Comparison of ENCODE assay signal across 11 mouse cellular contexts in genomic region chr13:54945332-54945731, GRCm38 (mm10). TPM values are rescaled to one million over a fixed set of nuclear protein-coding genes. Genes with fewer than 3 reads are reported as not detected.
DNase-seq lines count a peak whose midpoint lies in the region; ATAC-seq lines count a peak whose summit lies in the region.
"Had no signal": no experiment of that assay in that cellular context is flagged by ENCODE, and none has a peak within 500 bp of the region (broad histone marks: within the 10 kb centered on the region; RNA-seq: fewer than 3 reads in every experiment).

No protein-coding gene starts in this region.

- peaks cover 12% of the 10 kb centered on the region for H3K4me1 ChIP-seq in forebrain, embryonic 11.5 days (replicated peaks; ENCODE audit: control insufficient read depth, insufficient read depth, low read length)
- H3K4me1 ChIP-seq in forebrain, embryonic 16.5 days (replicated peaks; ENCODE audit: control insufficient read depth, insufficient read depth, low read length) = peaks cover 30% of the 10 kb centered on the region
- peaks cover 3% of the 10 kb centered on the region for H3K4me1 ChIP-seq in liver, embryonic 11.5 days (replicated peaks; ENCODE audit: control insufficient read depth, insufficient read depth, low read length)

- H3K27ac ChIP-seq in forebrain, embryonic 11.5 days (ENCODE audit: low read depth, low read length) = no peak overlapping the region
- H3K27ac ChIP-seq in forebrain, embryonic 16.5 days (ENCODE audit: low read length) = no peak overlapping the region
- H3K27ac ChIP-seq in liver, embryonic 11.5 days (ENCODE audit: low read depth, low read length) = no peak overlapping the region
- H3K27ac ChIP-seq: embryonic facial prominence, embryonic 13.5 days; hindbrain, embryonic 15.5 days; midbrain, embryonic 12.5 days had no signal

- no peak overlapping the region for H3K9ac ChIP-seq in forebrain, embryonic 11.5 days (ENCODE audit: low read length)
- H3K9ac ChIP-seq in forebrain, embryonic 16.5 days (replicated peaks; ENCODE audit: low read depth, low read length) = no peak overlapping the region
- H3K9ac ChIP-seq in liver, embryonic 11.5 days (ENCODE audit: low read depth, low read length) = no peak overlapping the region
- H3K9ac ChIP-seq: embryonic facial prominence, embryonic 13.5 days; hindbrain, embryonic 15.5 days; midbrain, embryonic 12.5 days had no signal

- peak; percentile 68 for DNase-seq in forebrain, embryonic 11.5 days (ENCODE audit: low spot score)
- DNase-seq in 416B (ENCODE audit: low read depth) = peak; percentile 48
- DNase-seq in embryo, embryonic 10 days (ENCODE audit: low spot score) = peak; percentile 84
- peak; percentile 48 for DNase-seq in liver, embryonic 11.5 days (ENCODE audit: low spot score)
- DNase-seq in cerebellum, adult 18-20 months = no peak
- no peak for DNase-seq in right cerebral cortex, postnatal 10 days (ENCODE audit: low spot score in 2 of 2)
- DNase-seq in urinary bladder, postnatal 10 days (ENCODE audit: low spot score) = no peak

- peaks cover 30% of the 10 kb centered on the region for H3K27me3 ChIP-seq in forebrain, embryonic 11.5 days (ENCODE audit: control insufficient read depth, insufficient read depth, low read length)
- H3K27me3 ChIP-seq in forebrain, embryonic 16.5 days (replicated peaks; ENCODE audit: control insufficient read depth, insufficient read depth, low read length) = peaks cover 9% of the 10 kb centered on the region
- H3K27me3 ChIP-seq in liver, embryonic 11.5 days (replicated peaks; ENCODE audit: control insufficient read depth, insufficient read depth, low read length) = peaks cover 55% of the 10 kb centered on the region

- ATAC-seq in forebrain, embryonic 11.5 days (replicated peaks; ENCODE audit: low FRiP score) = no peak
- no peak for ATAC-seq in forebrain, embryonic 16.5 days
- no peak for ATAC-seq in liver, embryonic 11.5 days (replicated peaks; ENCODE audit: low FRiP score)

- no peak overlapping the region for H3K4me3 ChIP-seq in forebrain, embryonic 11.5 days (ENCODE audit: low read depth, low read length)
- no peak overlapping the region for H3K4me3 ChIP-seq in forebrain, embryonic 16.5 days (replicated peaks; ENCODE audit: low read length)
- H3K4me3 ChIP-seq in liver, embryonic 11.5 days (ENCODE audit: low read depth, low read length) = no peak overlapping the region
- H3K4me3 ChIP-seq: embryonic facial prominence, embryonic 13.5 days; hindbrain, embryonic 15.5 days; midbrain, embryonic 12.5 days had no signal

- H3K36me3 ChIP-seq in forebrain, embryonic 11.5 days (ENCODE audit: control insufficient read depth, insufficient read depth, low read length) = no peaks in the 10 kb centered on the region
- H3K36me3 ChIP-seq in forebrain, embryonic 16.5 days (ENCODE audit: control insufficient read depth, insufficient read depth) = no peaks in the 10 kb centered on the region
- no peaks in the 10 kb centered on the region for H3K36me3 ChIP-seq in liver, embryonic 11.5 days (ENCODE audit: control insufficient read depth, insufficient read depth, low read length)
- H3K36me3 ChIP-seq: embryonic facial prominence, embryonic 13.5 days; hindbrain, embryonic 15.5 days; midbrain, embryonic 12.5 days had no signal

- H3K4me2 ChIP-seq in forebrain, embryonic 11.5 days (ENCODE audit: low read depth, low read length, severe bottlenecking) = no peak overlapping the region
- H3K4me2 ChIP-seq in forebrain, embryonic 16.5 days (ENCODE audit: low read length) = no peak overlapping the region
- no peak overlapping the region for H3K4me2 ChIP-seq in liver, embryonic 11.5 days
- H3K4me2 ChIP-seq: embryonic facial prominence, embryonic 13.5 days; hindbrain, embryonic 15.5 days; midbrain, embryonic 12.5 days had no signal

- 5% methylated on average over 4 of the region's 4 CpGs for WGBS in forebrain, embryonic 11.5 days
- WGBS in forebrain, embryonic 16.5 days = 4% methylated on average over 4 of the region's 4 CpGs
- WGBS in liver, embryonic 11.5 days = 8% methylated on average over 4 of the region's 4 CpGs

- no peaks in the 10 kb centered on the region for H3K9me3 ChIP-seq in forebrain, embryonic 11.5 days (ENCODE audit: control insufficient read depth, low read length)
- no peaks in the 10 kb centered on the region for H3K9me3 ChIP-seq in forebrain, embryonic 16.5 days (ENCODE audit: control insufficient read depth, low read length)
- H3K9me3 ChIP-seq in liver, embryonic 11.5 days (ENCODE audit: control insufficient read depth, low read length) = no peaks in the 10 kb centered on the region
- H3K9me3 ChIP-seq: embryonic facial prominence, embryonic 13.5 days; hindbrain, embryonic 15.5 days; midbrain, embryonic 12.5 days had no signal

RNA-seq across cellular contexts. Expression of gene Unc5a, which starts 3.9 kb away (rescaled TPM):
- polyA plus RNA-seq in forebrain, embryonic 11.5 days (2014; fragmentation: Nextera tagmentation; extraction: Ambion mirVana) = 2.9 and 3.7 TPM in 2 replicates
- polyA plus RNA-seq in forebrain, embryonic 16.5 days (2015; fragmentation: Nextera tagmentation; extraction: Ambion mirVana) = 16.4 and 18.5 TPM in 2 replicates
- 1.5 and 1.9 TPM in 2 replicates for polyA plus RNA-seq in liver, embryonic 11.5 days (2014; fragmentation: Nextera tagmentation; extraction: Ambion mirVana)

Comparison
In these comparisons a context has a peak if more than half of its experiments do, and no peak if none do; other contexts are left out.
1. DNase-seq: peak in forebrain, embryonic 11.5 days (single experiment), 416B (single experiment), embryo, embryonic 10 days (single experiment) and liver, embryonic 11.5 days (single experiment); none in cerebellum, adult 18-20 months (0 of 2), right cerebral cortex, postnatal 10 days (0 of 2) and urinary bladder, postnatal 10 days (single experiment).